Mouse (Mus musculus): ENCODE measurements at regions not wholly inside any gene's neighbourhood (a gene's known extent, or its start where the extent isn't known, plus 50 kb on each side); places are given as distances from the start of the nearest gene placed in this dataset.

- DNase-seq (ENCODE audit: low spot score in 2 of 2), result no peak
- Histone ChIP-seq H3K4me3 (no peak overlapping the region), H3K27ac (no peak overlapping the region)
- TF ChIP-seq CTCF (conservative IDR thresholded peaks at IDR 0.05), result no peak
These were observed 193.6 kb downstream of the Qdpr start for GRCm38 (mm10) chr5:45256256-45256999.

GRCm38 (mm10) chr5:45231856-45232255 lies 218.2 kb downstream of the Qdpr start:
- no peak overlapping the region for H3K27ac ChIP-seq
- no peak for TF ChIP-seq CTCF (conservative IDR thresholded peaks at IDR 0.05)
- DNase-seq (ENCODE audit: low spot score in 2 of 2), result peak; percentile 67 to 87
- no peak overlapping the region for H3K4me3 ChIP-seq

- peak in 1 of 2 experiments; percentile 38 for DNase-seq (ENCODE audit: low spot score in 2 of 2)
- Histone ChIP-seq H3K4me3 (no peak overlapping the region), H3K27ac (no peak overlapping the region)
- no peak for TF ChIP-seq CTCF (conservative IDR thresholded peaks at IDR 0.05)
These were observed 219.9 kb downstream of the Qdpr start for GRCm38 (mm10) chr5:45230097-45230496.

GRCm38 (mm10) chr5:45229477-45229876 lies 220.6 kb downstream of the Qdpr start:
- no peak for TF ChIP-seq CTCF (conservative IDR thresholded peaks at IDR 0.05)
- DNase-seq (ENCODE audit: low spot score in 2 of 2), result no peak
- H3K4me3 ChIP-seq, result no peak overlapping the region
- H3K27ac ChIP-seq, result no peak overlapping the region

- peak in 1 of 2 experiments; percentile 30 for DNase-seq (ENCODE audit: low spot score in 2 of 2)
- no peak for TF ChIP-seq CTCF (conservative IDR thresholded peaks at IDR 0.05)
- peak overlapping the region; percentile 47; the same call in 1 of the 2 replicates for H3K27ac ChIP-seq
- no peak overlapping the region for H3K4me3 ChIP-seq
These were observed 221.7 kb downstream of the Qdpr start for GRCm38 (mm10) chr5:45228226-45228927.

GRCm38 (mm10) chr5:45220272-45220916 lies 229.6 kb downstream of the Qdpr start:
- Histone ChIP-seq H3K27ac (peak overlapping the region; percentile 54), H3K4me3 (no peak overlapping the region)
- no peak for TF ChIP-seq CTCF (conservative IDR thresholded peaks at IDR 0.05)
- peak; percentile 15 to 69 for DNase-seq (ENCODE audit: low spot score in 2 of 2)

- no peak for DNase-seq (ENCODE audit: low spot score in 2 of 2)
- no peak overlapping the region for H3K4me3 ChIP-seq
- peak overlapping the region; percentile 54 for H3K27ac ChIP-seq
- no peak for TF ChIP-seq CTCF (conservative IDR thresholded peaks at IDR 0.05)
These were observed 230.5 kb downstream of the Qdpr start for GRCm38 (mm10) chr5:45219558-45219957.

- no peak for TF ChIP-seq CTCF (conservative IDR thresholded peaks at IDR 0.05)
- Histone ChIP-seq H3K4me3 (no peak overlapping the region), H3K27ac (no peak overlapping the region)
- no peak for DNase-seq (ENCODE audit: low spot score in 2 of 2)
These were observed 230.9 kb downstream of the Qdpr start for GRCm38 (mm10) chr5:45219101-45219500.

- TF ChIP-seq CTCF (conservative IDR thresholded peaks at IDR 0.05), result no peak
- DNase-seq (ENCODE audit: low spot score in 2 of 2), result no peak
- no peak overlapping the region for H3K27ac ChIP-seq
- no peak overlapping the region for H3K4me3 ChIP-seq
These were observed 235.6 kb downstream of the Qdpr start for GRCm38 (mm10) chr5:45214475-45214874.

GRCm38 (mm10) chr5:45198408-45198807 lies 251.6 kb downstream of the Qdpr start:
- DNase-seq (ENCODE audit: low spot score in 2 of 2), result no peak
- no peak for TF ChIP-seq CTCF (conservative IDR thresholded peaks at IDR 0.05)
- no peak overlapping the region for H3K27ac ChIP-seq
- H3K4me3 ChIP-seq, result no peak overlapping the region

- no peak for TF ChIP-seq CTCF (conservative IDR thresholded peaks at IDR 0.05)
- no peak overlapping the region for H3K27ac ChIP-seq
- peak; percentile 34 to 63 for DNase-seq (ENCODE audit: low spot score in 2 of 2)
- H3K4me3 ChIP-seq, result no peak overlapping the region
These were observed 253.9 kb downstream of the Qdpr start for GRCm38 (mm10) chr5:45196159-45196558.

GRCm38 (mm10) chr5:45192287-45192686 lies 257.7 kb downstream of the Qdpr start:
- no peak overlapping the region for H3K27ac ChIP-seq
- no peak overlapping the region for H3K4me3 ChIP-seq
- TF ChIP-seq CTCF (conservative IDR thresholded peaks at IDR 0.05), result no peak
- DNase-seq (ENCODE audit: low spot score in 2 of 2), result no peak

GRCm38 (mm10) chr5:45173035-45173755 lies 276.8 kb downstream of the Qdpr start:
- TF ChIP-seq CTCF (conservative IDR thresholded peaks at IDR 0.05), result no peak
- no peak overlapping the region for H3K27ac ChIP-seq
- H3K4me3 ChIP-seq, result no peak overlapping the region; the same call in 1 of the 2 replicates
- DNase-seq (ENCODE audit: low spot score in 2 of 2), result no peak
